Mouse (Mus musculus) kidney, adult 2 months (tissue): ENCODE results near the gene Neurod2. TPM values are rescaled to one million over a fixed set of nuclear protein-coding genes. Genes with fewer than 3 reads are reported as not detected.

Source experiments
- DNase-seq: peaks from one replicate; pipeline ENCODE4 v3.0.0; 2021
- H3K27ac ChIP-seq: fragments of 200-500 bp; 2 replicates; pipeline ENCODE4 v1.5.1; 2012; ENCODE audit warnings: low read depth, low read length, control low read depth, inconsistent platforms; ENCODE audit not compliant: insufficient read depth
- H3K27me3 ChIP-seq: fragments of 200-500 bp; replicated peaks from 2 replicates; pipeline ENCODE4 v1.6.1; 2012; ENCODE audit warnings: mild to moderate bottlenecking, moderate library complexity, low read length, inconsistent platforms; ENCODE audit not compliant: control insufficient read depth, insufficient read depth
- H3K36me3 ChIP-seq: fragments of 200-500 bp; 2 replicates; pipeline ENCODE4 v1.6.1; 2012; ENCODE audit warnings: mild to moderate bottlenecking, moderate library complexity, low read length, inconsistent platforms; ENCODE audit not compliant: control insufficient read depth, insufficient read depth
- H3K4me1 ChIP-seq: fragments of 200-500 bp; 2 replicates; pipeline ENCODE4 v1.6.1; 2011; ENCODE audit warnings: low read length; ENCODE audit not compliant: control insufficient read depth, insufficient read depth
- H3K4me3 ChIP-seq: fragments of 200-500 bp; 2 replicates; pipeline ENCODE4 v1.5.1; 2011; ENCODE audit warnings: mild to moderate bottlenecking, low read depth, low read length, control low read depth; ENCODE audit not compliant: insufficient read depth
- CTCF ChIP-seq: fragments of 200-500 bp; conservative IDR thresholded peaks from 2 replicates; pipeline ENCODE4 v1.5.1; 2011; ENCODE audit warnings: low read depth, mild to moderate bottlenecking, control low read depth, low read length, moderate library complexity, mixed read lengths; ENCODE audit not compliant: insufficient read depth, insufficient read length
- POLR2A ChIP-seq: fragments of 200-500 bp; IDR thresholded peaks from one replicate; pipeline ENCODE4 v1.6.1; 2011; ENCODE audit warnings: low read depth, low read length, control low read depth
- WGBS: fragments of 180-500 bp; shearing (Covaris S2); methylation state at CpG from one replicate; pipeline ENCODE4 v1.1.7; 2018; 5-methylcytosine and 5-hydroxymethylcytosine counted together
- polyA plus RNA-seq: library from polyadenylated mRNA; depleted of rRNA; stranded (reverse); fragments of >200 nt; gene quantifications from 2 replicates; pipeline ENCODE4 v1.2.3, GENCODE M21; 2012; rRNA removed

Gene Neurod2
- not detected in 2 replicates for polyA plus RNA-seq

DNA sequence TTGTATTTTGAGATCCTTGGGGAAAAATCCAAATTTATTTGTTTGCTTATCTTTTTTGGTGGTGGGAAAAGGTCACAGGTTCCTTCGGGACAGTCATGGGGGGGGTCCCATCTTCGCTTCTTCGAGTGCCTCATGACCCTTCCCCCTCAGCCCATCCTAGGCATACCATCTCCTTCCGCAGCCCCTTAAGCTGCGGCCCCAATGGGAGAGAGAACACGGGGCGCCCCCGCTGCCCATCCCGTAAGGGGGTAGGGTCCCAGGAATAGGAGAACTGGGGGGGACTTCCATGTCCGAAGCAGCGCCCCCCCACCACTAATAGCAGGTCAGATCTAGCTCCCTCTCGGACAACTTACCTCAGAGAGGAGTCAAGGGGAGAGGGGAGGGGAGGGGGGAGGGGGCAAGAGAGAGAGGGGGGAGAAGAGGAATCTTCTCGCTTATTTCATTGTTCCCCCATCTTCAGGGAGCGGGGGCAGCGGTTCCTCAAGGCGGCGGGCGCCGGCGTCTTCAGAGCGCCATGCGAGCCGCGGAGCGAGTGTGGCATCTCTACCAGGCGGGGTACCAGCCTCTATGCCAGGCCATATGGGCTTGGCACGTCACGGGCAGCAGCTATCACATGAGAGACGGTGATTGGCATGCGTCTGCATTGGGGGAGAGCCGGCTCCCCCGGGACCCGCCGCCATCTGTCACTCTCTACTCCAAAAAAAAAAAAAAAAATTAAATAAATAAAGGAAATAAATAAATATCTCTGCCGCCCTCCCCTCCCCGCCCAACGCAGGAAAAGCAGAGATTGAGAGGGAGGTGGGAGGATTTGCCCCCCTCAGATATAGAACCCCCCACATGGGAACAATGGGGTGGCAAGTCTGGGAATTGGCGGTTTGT, at the start of gene Neurod2:
Gene Neurod2 (minus strand): TSS at position 568 of the 879 bp plus-strand sequence.
- Histone ChIP-seq H3K4me1 (no peaks in the 10 kb centered on the region; the same call in 1 of the 2 replicates), H3K27me3 (peaks cover 15% of the 10 kb centered on the region), H3K4me3 (peak within 1 kb of the TSS; percentile 13; the same call in 1 of the 2 replicates), H3K27ac (no peak within 1 kb of the TSS), H3K36me3 (no peaks in the 10 kb centered on the region)
- no peak for TF ChIP-seq POLR2A
- TF ChIP-seq CTCF: no peak
- WGBS: 6% methylated on average over 38 of the region's 38 CpGs
- DNase-seq: no peak

DNA sequence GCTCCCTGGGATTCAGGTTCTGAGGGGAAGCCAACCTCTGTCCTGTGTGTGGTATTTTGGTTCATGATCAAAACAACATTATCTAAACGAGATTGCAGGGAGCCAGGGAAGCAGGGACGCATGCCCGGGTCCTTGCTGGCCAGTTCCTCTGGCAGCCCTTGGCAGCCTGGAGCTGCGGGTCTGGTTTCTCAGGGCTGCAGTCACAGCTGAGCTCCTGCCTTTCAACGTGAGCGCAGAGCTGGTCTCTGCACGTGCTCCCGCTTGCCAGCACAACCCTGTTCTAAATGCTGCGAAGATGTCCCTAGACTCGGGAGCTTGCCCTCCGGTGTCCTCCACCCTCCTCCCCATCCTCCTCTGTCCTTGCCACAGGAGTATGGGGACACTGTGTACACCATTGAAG, 48.3 kb upstream of the Neurod2 start:
- Histone ChIP-seq H3K4me1 (0 out of 2 replicates have a peak, but pooled peaks cover 5% of the 10 kb centered on the region), H3K36me3 (no peaks in the 10 kb centered on the region; the same call in 1 of the 2 replicates), H3K27ac (no peak overlapping the region), H3K27me3 (no peaks in the 10 kb centered on the region), H3K4me3 (no peak overlapping the region)
- 71% methylated on average over 11 of the region's 11 CpGs for WGBS
- TF ChIP-seq CTCF (no peak), POLR2A (no peak)
- DNase-seq: no peak

DNA sequence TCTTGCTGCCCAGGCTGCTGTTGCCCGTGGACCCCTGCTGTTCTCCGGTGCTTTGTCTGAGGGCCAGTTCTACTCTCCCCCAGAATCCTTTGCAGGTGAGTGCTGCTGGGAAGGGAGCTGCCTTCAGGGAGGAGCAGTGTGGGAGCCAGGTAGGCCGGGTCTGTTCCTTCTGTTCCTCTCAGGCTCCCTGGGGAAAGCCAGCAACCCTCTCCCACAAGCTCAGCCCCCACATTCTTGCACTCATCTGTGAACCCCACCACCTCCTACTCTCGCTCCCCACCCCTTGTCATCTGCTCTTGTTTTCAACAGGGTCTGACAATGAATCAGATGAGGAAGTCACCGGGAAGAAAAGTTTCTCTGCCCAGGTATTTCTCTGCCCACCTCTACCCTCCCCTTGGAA, 47.3 kb upstream of the Neurod2 start:
- no peak for DNase-seq
- WGBS: 79% methylated on average over 5 of the region's 5 CpGs
- H3K27ac ChIP-seq: no peak overlapping the region
- TF ChIP-seq POLR2A (no peak), CTCF (no peak)
- no peaks in the 10 kb centered on the region; the same call in 1 of the 2 replicates for H3K36me3 ChIP-seq
- no peaks in the 10 kb centered on the region for H3K27me3 ChIP-seq
- H3K4me3 ChIP-seq: no peak overlapping the region
- H3K4me1 ChIP-seq: 0 out of 2 replicates have a peak, but pooled peaks cover 5% of the 10 kb centered on the region

DNA sequence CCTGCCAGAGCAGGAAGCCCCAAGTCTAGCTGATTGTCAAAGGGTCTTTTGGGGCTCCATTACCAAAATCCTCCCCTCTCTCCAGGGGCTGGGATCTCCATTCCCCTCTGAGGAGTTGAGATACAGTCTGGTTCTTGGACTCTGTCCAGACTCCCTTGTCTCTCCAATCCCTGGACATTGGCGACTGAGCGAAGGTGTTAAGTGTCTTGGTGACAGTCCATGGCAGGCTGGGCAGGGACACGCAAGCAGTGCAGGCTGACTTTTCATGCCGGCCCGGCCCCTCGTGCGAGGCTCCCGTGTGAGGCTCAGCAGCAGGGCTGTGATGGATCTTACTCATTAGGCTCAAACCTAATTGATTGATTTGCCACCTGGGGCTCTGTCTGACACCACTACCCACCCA, 44.8 kb upstream of the Neurod2 start:
- H3K4me3 ChIP-seq: no peak overlapping the region
- H3K27ac ChIP-seq: no peak overlapping the region
- no peak for DNase-seq
- no peak for TF ChIP-seq POLR2A
- TF ChIP-seq CTCF: no peak
- no peaks in the 10 kb centered on the region for H3K27me3 ChIP-seq
- no peaks in the 10 kb centered on the region for H3K4me1 ChIP-seq
- no peaks in the 10 kb centered on the region; the same call in 1 of the 2 replicates for H3K36me3 ChIP-seq
- 82% methylated on average over 8 of the region's 8 CpGs for WGBS

DNA sequence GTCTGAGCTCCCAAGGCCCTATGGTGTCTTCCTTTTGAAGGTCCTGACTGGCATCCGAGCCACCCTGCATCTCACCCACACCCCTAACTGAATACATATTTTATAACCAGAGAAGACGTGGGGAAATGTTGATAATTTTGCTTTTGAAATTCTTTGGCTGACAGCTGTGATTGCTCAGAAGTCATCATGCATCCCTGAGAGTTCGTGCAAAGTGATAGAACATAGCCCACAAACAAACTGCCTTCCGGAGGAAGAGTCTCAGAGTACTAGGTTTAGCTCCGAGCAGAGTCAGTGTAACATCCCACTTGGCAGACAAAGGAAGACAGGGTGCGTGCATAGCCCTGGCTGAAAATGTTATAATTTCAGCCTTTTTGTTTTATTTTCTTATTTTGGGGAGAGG, 43.8 kb upstream of the Neurod2 start:
- Histone ChIP-seq H3K27ac (no peak overlapping the region), H3K27me3 (no peaks in the 10 kb centered on the region), H3K4me3 (no peak overlapping the region), H3K4me1 (no peaks in the 10 kb centered on the region), H3K36me3 (no peaks in the 10 kb centered on the region; the same call in 1 of the 2 replicates)
- WGBS: 86% methylated on average over 6 of the region's 6 CpGs
- TF ChIP-seq POLR2A (no peak), CTCF (no peak)
- no peak for DNase-seq

DNA sequence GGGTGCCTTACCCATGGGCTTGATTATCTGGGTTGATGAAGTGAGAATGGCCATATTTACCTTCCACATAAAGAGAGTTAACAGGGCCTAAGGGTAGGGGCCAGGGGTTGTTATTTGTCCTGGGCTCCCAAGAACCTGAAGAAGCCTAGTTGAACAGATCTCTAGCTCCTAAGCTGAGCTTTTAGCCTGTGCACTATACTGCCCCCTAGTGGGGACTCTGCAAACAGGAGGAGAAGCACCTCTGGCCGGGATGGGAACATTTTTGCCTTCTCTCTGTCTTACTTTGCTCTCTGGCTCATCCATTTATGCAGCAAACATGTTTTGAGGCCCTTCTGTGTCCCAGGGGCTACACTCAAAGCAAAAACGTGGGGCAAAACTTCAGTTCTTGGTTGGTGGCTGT, 43.0 kb upstream of the Neurod2 start:
- H3K27me3 ChIP-seq: no peaks in the 10 kb centered on the region
- H3K36me3 ChIP-seq: no peaks in the 10 kb centered on the region; the same call in 1 of the 2 replicates
- DNase-seq: peak; percentile 66
- no peak overlapping the region for H3K4me3 ChIP-seq
- H3K4me1 ChIP-seq: peaks cover 1% of the 10 kb centered on the region
- H3K27ac ChIP-seq: no peak overlapping the region
- TF ChIP-seq CTCF (peak; percentile 84), POLR2A (no peak)
- WGBS: 3% methylated on average over 2 of the region's 2 CpGs

DNA sequence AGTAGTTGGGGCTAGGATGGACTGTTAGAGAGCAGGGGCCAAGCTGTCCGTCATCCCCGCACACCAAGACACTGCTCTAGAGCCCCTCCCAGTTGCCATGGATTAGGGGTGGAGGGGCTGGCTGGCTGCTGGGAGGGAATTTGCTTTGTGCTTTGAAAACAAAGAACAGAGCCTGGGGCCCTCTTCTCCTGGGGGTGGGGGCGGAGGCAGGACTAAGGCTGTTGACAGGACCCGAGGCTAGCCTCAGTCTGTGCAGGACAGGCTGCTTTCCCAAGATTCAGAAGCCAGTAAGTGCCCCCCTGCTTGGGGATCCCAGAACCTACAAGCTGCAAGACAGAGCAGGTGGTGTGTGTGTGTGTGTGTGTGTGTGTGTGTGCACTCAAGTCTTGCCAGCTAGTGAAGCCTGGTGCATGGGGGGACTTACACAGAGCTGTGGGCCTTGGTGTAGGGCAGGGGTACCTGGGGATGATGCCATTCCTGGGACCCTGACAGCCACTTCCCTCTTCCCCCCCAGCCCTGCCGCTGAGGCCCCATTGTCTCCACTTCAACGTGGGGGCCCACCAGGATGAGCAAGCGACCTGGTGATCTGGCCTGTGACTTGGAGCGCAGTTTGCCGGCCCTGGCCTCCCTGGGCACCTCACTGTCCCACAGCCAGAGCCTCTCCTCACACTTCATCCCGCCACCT, 42.2 kb upstream of the Neurod2 start:
- H3K4me3 ChIP-seq: no peak overlapping the region
- 69% methylated on average over 10 of the region's 10 CpGs for WGBS
- peaks cover 4% of the 10 kb centered on the region for H3K4me1 ChIP-seq
- DNase-seq: no peak
- TF ChIP-seq POLR2A (no peak), CTCF (no peak)
- no peaks in the 10 kb centered on the region; the same call in 1 of the 2 replicates for H3K36me3 ChIP-seq
- no peaks in the 10 kb centered on the region for H3K27me3 ChIP-seq
- no peak overlapping the region for H3K27ac ChIP-seq
